Mouse (Mus musculus) ES-Bruce4 (cell line): ENCODE results near the gene Nop10. TPM values are rescaled to one million over a fixed set of nuclear protein-coding genes. Genes with fewer than 3 reads are reported as not detected.
A peak's percentile ranks its signal among the peaks of the same experiment; 100 is the strongest.

Source experiments
- H3K27ac ChIP-seq: 2 replicates; pipeline ENCODE4 v1.5.1; 2012; ENCODE audit warnings: low read length, inconsistent platforms; ENCODE audit not compliant: insufficient read depth
- H3K27me3 ChIP-seq: 2 replicates; pipeline ENCODE4 v1.6.1; 2012; ENCODE audit warnings: mild to moderate bottlenecking, low read length, inconsistent platforms; ENCODE audit not compliant: control insufficient read depth, poor library complexity, insufficient read depth, severe bottlenecking
- H3K36me3 ChIP-seq: 2 replicates; pipeline ENCODE4 v1.6.1; 2012; ENCODE audit warnings: inconsistent platforms, mild to moderate bottlenecking, low read length, moderate library complexity; ENCODE audit not compliant: control insufficient read depth, poor library complexity, insufficient read depth, severe bottlenecking
- H3K4me1 ChIP-seq: one replicate; pipeline ENCODE4 v1.8.1; 2011; ENCODE audit warnings: low read length; ENCODE audit not compliant: control insufficient read depth, insufficient read depth
- H3K4me3 ChIP-seq: 2 replicates; pipeline ENCODE4 v1.5.1; 2011; ENCODE audit warnings: low read depth, mild to moderate bottlenecking, low read length
- H3K9ac ChIP-seq: 2 replicates; pipeline ENCODE4 v1.6.1; 2012; ENCODE audit warnings: low read depth, mild to moderate bottlenecking, inconsistent platforms; ENCODE audit not compliant: poor library complexity, severe bottlenecking
- H3K9me3 ChIP-seq: replicated peaks from 2 replicates; pipeline ENCODE4 v1.6.1; 2012; ENCODE audit warnings: mild to moderate bottlenecking, low read length, inconsistent platforms; ENCODE audit not compliant: control insufficient read depth, poor library complexity, insufficient read depth, severe bottlenecking
- CTCF ChIP-seq: IDR thresholded peaks from one replicate; pipeline ENCODE4 v1.8.1; 2011; ENCODE audit warnings: low read depth, low read length
- EP300 ChIP-seq: IDR thresholded peaks from 2 replicates; pipeline ENCODE4 v1.6.1; 2011; ENCODE audit warnings: low read depth, low read length; ENCODE audit not compliant: insufficient read depth
- POLR2A ChIP-seq: IDR thresholded peaks from one replicate; pipeline ENCODE4 v1.8.1; 2011; ENCODE audit warnings: low read length; ENCODE audit not compliant: insufficient read depth
- polyA plus RNA-seq: library from polyadenylated mRNA; stranded (reverse); fragments of >200 nt; gene quantifications from 2 replicates; pipeline ENCODE4 v1.2.4, GENCODE M21; 2011; ENCODE audit warnings: low read depth; ENCODE audit not compliant: missing spikeins, insufficient read depth, insufficient read length

Nop10 gene
- polyA plus RNA-seq, 1 experiment = 129 TPM

DNA sequence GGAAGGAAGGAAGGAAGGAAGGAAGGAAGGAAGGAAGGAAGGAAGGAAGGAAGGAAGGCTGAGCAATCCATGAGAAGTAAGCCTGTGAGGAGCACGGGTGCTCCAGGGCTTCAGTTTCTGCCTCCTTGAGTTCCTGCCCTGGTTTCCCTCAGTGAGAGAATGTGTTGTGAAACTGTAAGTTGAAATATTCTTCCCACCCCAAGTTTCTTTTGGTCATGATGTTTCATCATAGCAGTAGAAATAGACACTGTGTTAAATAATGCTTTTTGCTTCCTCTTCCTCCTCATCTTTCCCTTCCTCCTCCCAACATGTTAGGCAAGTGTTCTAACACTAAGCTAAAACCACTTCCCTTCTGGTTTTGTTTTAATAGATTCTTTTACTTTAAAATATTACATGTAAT lies 29.1 kb upstream of the Nop10 start:
- Histone ChIP-seq H3K4me1 (no peaks in the 10 kb centered on the region), H3K36me3 (no peaks in the 10 kb centered on the region), H3K27me3 (no peaks in the 10 kb centered on the region), H3K27ac (no peak overlapping the region), H3K4me3 (no peak overlapping the region), H3K9ac (no peak overlapping the region), H3K9me3 (no peaks in the 10 kb centered on the region)
- TF ChIP-seq CTCF = no peak
- TF ChIP-seq POLR2A = no peak

DNA sequence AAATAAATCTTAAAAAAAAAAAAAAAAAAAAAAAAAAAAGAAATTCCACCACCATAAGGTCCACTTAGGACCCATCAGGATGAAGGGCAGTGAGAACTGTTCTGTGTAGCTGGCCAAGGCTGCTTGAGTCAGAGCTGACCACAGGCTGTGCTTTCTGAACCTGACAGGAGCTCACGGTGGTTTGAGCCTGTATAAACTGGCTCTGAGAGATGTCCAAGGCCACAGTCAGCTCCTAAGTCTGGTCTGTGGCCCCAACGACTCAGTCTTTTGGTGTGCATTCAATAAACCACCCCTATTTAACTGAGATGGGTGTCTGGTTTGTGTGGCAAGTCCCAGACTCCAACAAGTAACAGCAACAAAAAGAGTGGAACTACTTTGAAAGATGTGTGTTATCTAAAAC lies 25.1 kb upstream of the Nop10 start:
- no peaks in the 10 kb centered on the region for H3K9me3 ChIP-seq
- no peaks in the 10 kb centered on the region for H3K4me1 ChIP-seq
- H3K27ac ChIP-seq = no peak overlapping the region
- no peak overlapping the region for H3K9ac ChIP-seq
- no peaks in the 10 kb centered on the region for H3K27me3 ChIP-seq
- H3K36me3 ChIP-seq = no peaks in the 10 kb centered on the region
- no peak overlapping the region for H3K4me3 ChIP-seq
- no peak for TF ChIP-seq CTCF
- TF ChIP-seq POLR2A = no peak
- no peak for TF ChIP-seq EP300

- no peaks in the 10 kb centered on the region for H3K36me3 ChIP-seq
- no peak overlapping the region for H3K27ac ChIP-seq
- no peak overlapping the region for H3K4me3 ChIP-seq
- H3K27me3 ChIP-seq = no peaks in the 10 kb centered on the region
- TF ChIP-seq POLR2A (no peak), EP300 (no peak), CTCF (no peak)
- H3K4me1 ChIP-seq = no peaks in the 10 kb centered on the region
- H3K9ac ChIP-seq = no peak overlapping the region
- H3K9me3 ChIP-seq = no peaks in the 10 kb centered on the region
Measured at GRCm38 (mm10) chr2:112238006-112238405, 23.7 kb upstream of the Nop10 start.

GRCm38 (mm10) chr2:112239212-112239934 lies 22.4 kb upstream of the Nop10 start, which contains the start of gene Lpcat4:
TSS of gene Lpcat4 (plus strand) at chr2:112239468.
- H3K27ac ChIP-seq = no peak within 1 kb of the TSS
- no peaks in the 10 kb centered on the region for H3K27me3 ChIP-seq
- H3K9me3 ChIP-seq = no peaks in the 10 kb centered on the region
- H3K36me3 ChIP-seq = no peaks in the 10 kb centered on the region
- no peaks in the 10 kb centered on the region for H3K4me1 ChIP-seq
- H3K4me3 ChIP-seq = peak within 1 kb of the TSS; percentile 86
- TF ChIP-seq CTCF (peak; percentile 60), POLR2A (no peak), EP300 (no peak)
- H3K9ac ChIP-seq = peak within 1 kb of the TSS; percentile 85

DNA sequence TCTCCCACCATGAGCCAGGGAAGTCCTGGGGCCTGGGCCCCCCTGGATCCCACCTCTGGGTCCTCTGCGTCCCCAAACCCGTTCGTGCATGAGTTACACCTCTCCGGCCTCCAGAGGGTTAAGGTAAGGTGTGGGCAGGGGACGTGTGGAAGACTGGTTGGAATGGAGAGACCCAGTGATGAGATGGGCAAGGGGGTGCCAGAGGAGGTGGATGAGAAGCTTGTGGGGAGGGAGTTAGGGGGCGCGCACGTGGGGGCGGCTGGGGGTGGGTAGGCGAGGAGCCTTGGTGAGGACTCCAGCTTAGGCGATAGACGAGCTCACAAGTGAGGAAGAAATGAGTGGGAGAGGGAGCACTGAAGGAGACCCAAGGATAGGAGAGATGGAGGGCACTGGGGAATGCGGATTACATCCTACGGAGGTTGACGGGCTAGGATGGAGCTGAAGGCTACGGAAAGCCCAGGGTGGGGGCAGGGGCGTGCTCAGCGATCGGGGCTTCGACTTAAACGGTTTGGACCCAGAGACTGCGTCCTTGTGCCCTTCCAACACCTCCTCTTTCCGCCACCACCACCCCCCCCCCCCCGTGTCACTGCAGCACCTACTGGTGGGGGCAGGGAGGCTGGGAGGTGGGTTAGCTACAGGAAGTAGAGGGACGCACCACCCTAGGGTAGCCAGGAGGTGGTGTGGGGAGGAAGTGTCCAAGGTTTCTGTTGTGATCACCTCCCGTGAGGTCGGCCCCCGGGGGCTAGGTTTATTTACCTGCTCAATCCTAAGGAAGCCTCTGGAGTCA lies 21.6 kb upstream of the Nop10 start:
- Histone ChIP-seq H3K27ac (no peak overlapping the region), H3K27me3 (no peaks in the 10 kb centered on the region), H3K4me1 (no peaks in the 10 kb centered on the region), H3K4me3 (peak overlapping the region; percentile 86), H3K36me3 (0 out of 2 replicates have a peak, but pooled peaks cover 4% of the 10 kb centered on the region), H3K9me3 (no peaks in the 10 kb centered on the region), H3K9ac (peak overlapping the region; percentile 85)
- TF ChIP-seq CTCF (no peak), EP300 (no peak), POLR2A (no peak)

DNA sequence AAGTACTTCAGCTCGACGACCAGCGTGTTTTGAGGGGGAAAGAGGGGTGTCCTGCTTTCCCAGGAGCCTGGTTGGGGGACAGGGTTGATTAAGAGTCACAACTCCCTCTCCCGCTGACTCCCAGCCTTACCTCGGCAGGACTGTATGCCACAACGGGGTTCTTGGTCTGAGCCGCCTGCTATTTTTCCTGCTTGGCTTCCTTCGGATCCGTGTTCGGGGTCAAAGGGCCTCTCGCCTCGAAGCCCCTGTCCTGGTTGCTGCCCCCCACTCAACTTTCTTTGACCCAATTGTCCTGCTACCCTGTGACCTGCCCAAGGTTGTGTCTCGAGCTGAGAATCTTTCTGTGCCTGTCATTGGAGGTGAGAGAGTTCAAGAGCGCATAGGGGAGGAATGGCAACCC lies 19.9 kb upstream of the Nop10 start:
- H3K4me1 ChIP-seq = no peaks in the 10 kb centered on the region
- no peaks in the 10 kb centered on the region for H3K27me3 ChIP-seq
- TF ChIP-seq EP300 (no peak), POLR2A (no peak), CTCF (no peak)
- no peaks in the 10 kb centered on the region for H3K9me3 ChIP-seq
- H3K36me3 ChIP-seq = 0 out of 2 replicates have a peak, but pooled peaks cover 4% of the 10 kb centered on the region
- H3K27ac ChIP-seq = no peak overlapping the region
- H3K9ac ChIP-seq = no peak overlapping the region
- H3K4me3 ChIP-seq = no peak overlapping the region
